In genomic region chr1:150540267-150540666, GRCm38 (mm10) we compare ENCODE assay signal across 9 mouse cellular contexts.
A peak's percentile ranks its signal among the peaks of the same experiment; 100 is the strongest.
DNase-seq lines count a peak whose midpoint lies in the region; ATAC-seq and TF ChIP-seq lines count a peak whose summit lies in the region.
"Had no signal": no experiment of that assay in that cellular context is flagged by ENCODE, and none has a peak within 500 bp of the region (broad histone marks: within the 10 kb centered on the region; RNA-seq: fewer than 3 reads in every experiment).

No protein-coding gene starts in this region.

- H3K27me3 ChIP-seq in C2C12 (ENCODE audit: control insufficient read depth, insufficient read depth, insufficient read length): no peaks in the 10 kb centered on the region

- TF ChIP-seq CTCF in C2C12 (IDR thresholded peaks at IDR 0.05; ENCODE audit: control insufficient read depth, insufficient read depth, insufficient read length): peak; percentile 76

- peak; percentile 76 to 87 for ATAC-seq in hematopoietic stem cell, adult 5-6 weeks (replicated peaks in 1 of 2; ENCODE audit: insufficient read depth in 1 of 2, low FRiP score in 2 of 2, low TSS enrichment in 1 of 2, low read depth in 1 of 2, poor library complexity in 2 of 2, severe bottlenecking in 2 of 2)

- H3K79me2 ChIP-seq in C2C12 (ENCODE audit: control insufficient read depth, insufficient read depth): no peaks in the 10 kb centered on the region

- no peaks in the 10 kb centered on the region for H3K36me3 ChIP-seq in C2C12 (ENCODE audit: control insufficient read depth, insufficient read depth)

- H3K79me3 ChIP-seq in C2C12 (ENCODE audit: low read depth): no peaks in the 10 kb centered on the region

- H3ac ChIP-seq in C2C12 (ENCODE audit: control insufficient read depth, insufficient read length, low read depth): no peak overlapping the region

- no peak overlapping the region for H3K4me3 ChIP-seq in C2C12 (ENCODE audit: insufficient read depth, poor library complexity, severe bottlenecking)
- H3K4me3 ChIP-seq: myocyte had no signal

- intact Hi-C loops in left cerebral cortex, postnatal 4 days (cut with DNase I): loop anchor here (5.0 kb wide), 2 partner anchors 382 to 467 kb away; no protein-coding TSS in a partner anchor

- peak; percentile 21 for DNase-seq in adrenal gland, postnatal 14 days
- no peak for DNase-seq in adrenal gland, adult 18-20 months (ENCODE audit: low spot score in 2 of 2)
- DNase-seq in cerebellum, postnatal 25 days: peak; percentile 23 to 63
- DNase-seq in left cerebral cortex, postnatal 4 days: peak; percentile 59
- DNase-seq in naive thymus-derived CD4-positive, alpha-beta T cell, adult 2 months (ENCODE audit: low read depth): peak; percentile 20
- no peak for DNase-seq in frontal cortex, postnatal 10 days (ENCODE audit: low spot score in 2 of 2)

TF ChIP-seq in C2C12, 6 proteins besides CTCF, POLR2A, EP300 and RAD21:
- no peak for TF ChIP-seq MAX (IDR thresholded peaks at IDR 0.05)
- TF ChIP-seq FOSL1 (IDR thresholded peaks at IDR 0.05; ENCODE audit: insufficient read depth, low read length, poor library complexity, severe bottlenecking): no peak
- TF ChIP-seq MYOD1 (IDR thresholded peaks at IDR 0.05; ENCODE audit: control insufficient read depth, insufficient read length, low read depth): no peak
- TF ChIP-seq CEBPB (IDR thresholded peaks at IDR 0.05; ENCODE audit: low read depth): no peak
- no peak for TF ChIP-seq MYOG (IDR thresholded peaks at IDR 0.05; ENCODE audit: control insufficient read depth, extremely low read depth, insufficient read length)
- TF ChIP-seq USF1 (IDR thresholded peaks at IDR 0.05; ENCODE audit: low read depth): no peak

Comparison
In these comparisons a context has a peak if more than half of its experiments do, and no peak if none do; other contexts are left out.
1. DNase-seq: peak in adrenal gland, postnatal 14 days (single experiment), cerebellum, postnatal 25 days (2 of 2), left cerebral cortex, postnatal 4 days (single experiment) and naive thymus-derived CD4-positive, alpha-beta T cell, adult 2 months (single experiment); none in adrenal gland, adult 18-20 months (0 of 2) and frontal cortex, postnatal 10 days (0 of 2).